Mouse (Mus musculus): ENCODE measurements around the gene Cngb1. TPM values are rescaled to one million over a fixed set of nuclear protein-coding genes. Genes with fewer than 3 reads are reported as not detected.

Cngb1 gene
- total RNA-seq, 2 experiments from 2014 or later, result 0.19 to 0.72 TPM

- ATAC-seq (replicated peaks; ENCODE audit: low FRiP score, low TSS enrichment, poor library complexity, severe bottlenecking), result no peak
These were observed 100.4 kb downstream of the Cngb1 start for GRCm38 (mm10) chr8:95205946-95206345.

GRCm38 (mm10) chr8:95204039-95204380, 102.4 kb downstream of the Cngb1 start:
- ATAC-seq (replicated peaks; ENCODE audit: low FRiP score, low TSS enrichment, poor library complexity, severe bottlenecking), result peak; percentile 84

GRCm38 (mm10) chr8:95203326-95204038, 102.9 kb downstream of the Cngb1 start:
- 0 out of 2 replicates have a peak, but pooled peaks have one; percentile 26 for ATAC-seq (replicated peaks; ENCODE audit: low FRiP score, low TSS enrichment, poor library complexity, severe bottlenecking)

- ATAC-seq (replicated peaks; ENCODE audit: low FRiP score, low TSS enrichment, poor library complexity, severe bottlenecking), result no peak
These were observed 103.6 kb downstream of the Cngb1 start, which contains the start of gene Kifc3 for GRCm38 (mm10) chr8:95202649-95203275. TSS of gene Kifc3 (minus strand) at chr8:95202812.

GRCm38 (mm10) chr8:95202056-95202570, 104.3 kb downstream of the Cngb1 start:
- ATAC-seq (replicated peaks; ENCODE audit: low FRiP score, low TSS enrichment, poor library complexity, severe bottlenecking), result no peak

- no peak for ATAC-seq (replicated peaks; ENCODE audit: low FRiP score, low TSS enrichment, poor library complexity, severe bottlenecking)
These were observed 104.9 kb downstream of the Cngb1 start for GRCm38 (mm10) chr8:95201491-95201890.

GRCm38 (mm10) chr8:95200001-95200405, 106.4 kb downstream of the Cngb1 start:
- no peak for ATAC-seq (replicated peaks; ENCODE audit: low FRiP score, low TSS enrichment, poor library complexity, severe bottlenecking)

GRCm38 (mm10) chr8:95195728-95196127, 110.7 kb downstream of the Cngb1 start:
- ATAC-seq (replicated peaks; ENCODE audit: low FRiP score, low TSS enrichment, poor library complexity, severe bottlenecking), result peak; percentile 61; the same call in 1 of the 2 replicates

- ATAC-seq (replicated peaks; ENCODE audit: low FRiP score, low TSS enrichment, poor library complexity, severe bottlenecking), result no peak
These were observed 114.7 kb downstream of the Cngb1 start for GRCm38 (mm10) chr8:95191497-95192175.

Other genes starting within 250 kb of the Cngb1 start
- 7.7 and 18.8 TPM in 2 replicates for gene Katnb1, start 225.4 kb downstream of the Cngb1 start, total RNA-seq (2014; fragmentation: Nextera tagmentation)
- gene Katnb1, start 225.4 kb downstream of the Cngb1 start, total RNA-seq (2017), result 19.4 and 27.5 TPM in 2 replicates
- gene Kifc3, start 103.8 kb downstream of the Cngb1 start, total RNA-seq (2014; fragmentation: Nextera tagmentation), result 0.99 TPM in 1 of 2 replicates, not detected in the other
- gene Kifc3, start 103.8 kb downstream of the Cngb1 start, total RNA-seq (2017), result 0.61 and 1.4 TPM in 2 replicates
- gene Tepp, start 4.0 kb upstream of the Cngb1 start, total RNA-seq (2014; fragmentation: Nextera tagmentation), result not detected in 2 replicates
- not detected in 2 replicates for gene Tepp, start 4.0 kb upstream of the Cngb1 start, total RNA-seq (2017)
- 1.7 and 4.3 TPM in 2 replicates for gene Zfp319, start 25.4 kb upstream of the Cngb1 start, total RNA-seq (2014; fragmentation: Nextera tagmentation)
- gene Zfp319, start 25.4 kb upstream of the Cngb1 start, total RNA-seq (2017), result 1.0 and 1.8 TPM in 2 replicates
- gene Usb1, start 25.7 kb upstream of the Cngb1 start, total RNA-seq (2014; fragmentation: Nextera tagmentation), result 12.3 and 16.9 TPM in 2 replicates
- gene Usb1, start 25.7 kb upstream of the Cngb1 start, total RNA-seq (2017), result 5.1 and 9.4 TPM in 2 replicates
- gene Mmp15, start 45.7 kb upstream of the Cngb1 start, total RNA-seq (2014; fragmentation: Nextera tagmentation), result 0.20 TPM in 1 of 2 replicates, not detected in the other
- 0.11 and 0.28 TPM in 2 replicates for gene Mmp15, start 45.7 kb upstream of the Cngb1 start, total RNA-seq (2017)
- 53.9 and 69.9 TPM in 2 replicates for gene Cfap20, start 128.3 kb upstream of the Cngb1 start, total RNA-seq (2014; fragmentation: Nextera tagmentation)
- 64.6 and 71.3 TPM in 2 replicates for gene Cfap20, start 128.3 kb upstream of the Cngb1 start, total RNA-seq (2017)
- gene Csnk2a2, start 183.5 kb upstream of the Cngb1 start, total RNA-seq (2014; fragmentation: Nextera tagmentation), result 60.1 and 77.7 TPM in 2 replicates
- 32.9 and 43.0 TPM in 2 replicates for gene Csnk2a2, start 183.5 kb upstream of the Cngb1 start, total RNA-seq (2017)
- gene Ccdc113, start 227.5 kb upstream of the Cngb1 start, total RNA-seq (2014; fragmentation: Nextera tagmentation), result not detected in 2 replicates
- gene Ccdc113, start 227.5 kb upstream of the Cngb1 start, total RNA-seq (2017), result not detected in 2 replicates

All from megakaryocyte-erythroid progenitor cell, adult 5-6 weeks (primary cell).